Mouse (Mus musculus) midbrain, postnatal 0 days (tissue): ENCODE results near the gene Ldlrad3. TPM values are rescaled to one million over a fixed set of nuclear protein-coding genes. Genes with fewer than 3 reads are reported as not detected.

Experiments
- ATAC-seq: fragments of 200-750 bp; cut with Nextera tagmentation; 2 replicates; pipeline ENCODE4 v1.8.0; 2017; ENCODE audit warnings: moderate number of reproducible peaks, mild to moderate bottlenecking, moderate TSS enrichment, moderate library complexity; ENCODE audit not compliant: low FRiP score
- DNase-seq: peaks from one replicate; pipeline ENCODE4 v3.0.0-alpha.2; 2015; ENCODE audit warnings: low spot score
- H3K27ac ChIP-seq: fragments of 300-500 bp; sonication (generic); 2 replicates; pipeline ENCODE4 v1.5.1; 2014; ENCODE audit warnings: low read depth, mild to moderate bottlenecking, low read length, mixed read lengths
- H3K27me3 ChIP-seq: fragments of 300-500 bp; sonication (generic); 2 replicates; pipeline ENCODE4 v1.6.1; 2014; ENCODE audit warnings: low read length, control low read depth, mixed read lengths; ENCODE audit not compliant: insufficient read depth
- H3K36me3 ChIP-seq: fragments of 300-500 bp; sonication (generic); 2 replicates; pipeline ENCODE4 v1.6.1; 2014; ENCODE audit warnings: low read length, control low read depth, mixed read lengths; ENCODE audit not compliant: insufficient read depth
- H3K4me1 ChIP-seq: fragments of 300-500 bp; sonication (generic); 2 replicates; pipeline ENCODE4 v1.6.1; 2014; ENCODE audit warnings: mild to moderate bottlenecking, control low read depth, antibody characterized with exemption, low read length, mixed read lengths; ENCODE audit not compliant: insufficient read depth
- H3K4me2 ChIP-seq: fragments of 300-500 bp; sonication (generic); 2 replicates; pipeline ENCODE4 v1.6.1; 2014; ENCODE audit warnings: low read depth, mild to moderate bottlenecking, low read length, mixed read lengths; ENCODE audit not compliant: poor library complexity, severe bottlenecking
- H3K4me3 ChIP-seq: fragments of 300-500 bp; sonication (generic); 2 replicates; pipeline ENCODE4 v1.5.1; 2014; ENCODE audit warnings: low read depth, mild to moderate bottlenecking, low read length, moderate library complexity
- H3K9ac ChIP-seq: fragments of 300-500 bp; sonication (generic); replicated peaks from 2 replicates; pipeline ENCODE4 v1.6.1; 2014; ENCODE audit warnings: mild to moderate bottlenecking, low read length, moderate library complexity, mixed read lengths; ENCODE audit not compliant: poor library complexity, severe bottlenecking
- H3K9me3 ChIP-seq: fragments of 300-500 bp; sonication (generic); 2 replicates; pipeline ENCODE4 v1.6.1; 2016; ENCODE audit warnings: low read length, control low read depth
- CTCF ChIP-seq: IDR thresholded peaks from 2 replicates; pipeline ENCODE4 v1.5.1; 2016; ENCODE audit warnings: antibody characterized with exemption, mild to moderate bottlenecking
- WGBS: fragments of 180-500 bp; shearing (Covaris S2); extraction: QIAGEN DNeasy Blood & Tissue Kit; methylation state at CpG from one replicate; pipeline ENCODE4 v1.1.7; 2014; 5-methylcytosine and 5-hydroxymethylcytosine counted together
- polyA plus RNA-seq: library from polyadenylated mRNA; unstranded; fragments of >200 nt; fragmentation: Nextera tagmentation; extraction: Ambion mirVana; gene quantifications from 2 replicates; pipeline ENCODE4 v1.2.1, GENCODE M21; 2015
- total RNA-seq: library from RNA; depleted of rRNA; stranded (reverse); fragments of >200 nt; gene quantifications from 2 replicates; pipeline ENCODE4 v1.2.3, GENCODE M21; 2014

Ldlrad3 gene
- total and polyA plus RNA-seq, 2 experiments from 2014 or later: 18.4 to 25.0 TPM

GRCm38 (mm10) chr2:102153516-102153915 lies 32.7 kb downstream of the Ldlrad3 start:
- Histone ChIP-seq H3K4me1 (peaks cover 8% of the 10 kb centered on the region; the same call in 1 of the 2 replicates), H3K9me3 (no peaks in the 10 kb centered on the region), H3K36me3 (no peaks in the 10 kb centered on the region), H3K4me2 (no peak overlapping the region), H3K27ac (no peak overlapping the region), H3K4me3 (no peak overlapping the region), H3K27me3 (no peaks in the 10 kb centered on the region), H3K9ac (no peak overlapping the region)
- TF ChIP-seq CTCF: no peak
- DNase-seq: no peak
- no peak for ATAC-seq
- 93% methylated on average over 4 of the region's 4 CpGs for WGBS

- Histone ChIP-seq H3K27me3 (no peaks in the 10 kb centered on the region), H3K4me2 (no peak overlapping the region), H3K9me3 (no peaks in the 10 kb centered on the region), H3K4me3 (no peak overlapping the region), H3K27ac (no peak overlapping the region), H3K36me3 (no peaks in the 10 kb centered on the region), H3K4me1 (peaks cover 8% of the 10 kb centered on the region; the same call in 1 of the 2 replicates), H3K9ac (no peak overlapping the region)
- ATAC-seq (no peak), DNase-seq (no peak)
- no peak for TF ChIP-seq CTCF
- WGBS: 91% methylated on average over 5 of the region's 5 CpGs
Measured at GRCm38 (mm10) chr2:102152851-102153250, 33.3 kb downstream of the Ldlrad3 start.

GRCm38 (mm10) chr2:102149058-102149457 lies 37.1 kb downstream of the Ldlrad3 start:
- Histone ChIP-seq H3K4me3 (no peak overlapping the region), H3K36me3 (no peaks in the 10 kb centered on the region), H3K27ac (no peak overlapping the region), H3K4me2 (no peak overlapping the region), H3K9ac (no peak overlapping the region), H3K27me3 (no peaks in the 10 kb centered on the region), H3K4me1 (peaks cover 5% of the 10 kb centered on the region; the same call in 1 of the 2 replicates), H3K9me3 (no peaks in the 10 kb centered on the region)
- no peak for DNase-seq
- no peak for ATAC-seq
- TF ChIP-seq CTCF: no peak
- 93% methylated on average over 2 of the region's 2 CpGs for WGBS

GRCm38 (mm10) chr2:102148093-102148492 lies 38.1 kb downstream of the Ldlrad3 start:
- Histone ChIP-seq H3K27ac (no peak overlapping the region), H3K9me3 (no peaks in the 10 kb centered on the region), H3K27me3 (no peaks in the 10 kb centered on the region), H3K9ac (no peak overlapping the region), H3K4me3 (no peak overlapping the region), H3K4me2 (no peak overlapping the region), H3K4me1 (peaks cover 5% of the 10 kb centered on the region; the same call in 1 of the 2 replicates), H3K36me3 (no peaks in the 10 kb centered on the region)
- no peak for TF ChIP-seq CTCF
- no peak for DNase-seq
- WGBS: 61% methylated on average over 6 of the region's 6 CpGs
- ATAC-seq: no peak

GRCm38 (mm10) chr2:102147561-102147960 lies 38.6 kb downstream of the Ldlrad3 start:
- H3K27ac ChIP-seq: no peak overlapping the region
- H3K36me3 ChIP-seq: no peaks in the 10 kb centered on the region
- TF ChIP-seq CTCF: no peak
- DNase-seq: no peak
- ATAC-seq: no peak
- H3K9me3 ChIP-seq: no peaks in the 10 kb centered on the region
- H3K27me3 ChIP-seq: no peaks in the 10 kb centered on the region
- WGBS: 57% methylated on average over 4 of the region's 4 CpGs
- H3K4me2 ChIP-seq: no peak overlapping the region
- no peak overlapping the region for H3K9ac ChIP-seq
- H3K4me1 ChIP-seq: peaks cover 7% of the 10 kb centered on the region
- H3K4me3 ChIP-seq: no peak overlapping the region

GRCm38 (mm10) chr2:102146386-102146785 lies 39.8 kb downstream of the Ldlrad3 start:
- ATAC-seq (no peak), DNase-seq (no peak)
- Histone ChIP-seq H3K9me3 (no peaks in the 10 kb centered on the region), H3K36me3 (no peaks in the 10 kb centered on the region), H3K4me3 (no peak overlapping the region), H3K27me3 (no peaks in the 10 kb centered on the region), H3K27ac (no peak overlapping the region), H3K4me1 (peaks cover 10% of the 10 kb centered on the region), H3K4me2 (no peak overlapping the region), H3K9ac (no peak overlapping the region)
- no peak for TF ChIP-seq CTCF
- WGBS: 91% methylated on average over 8 of the region's 8 CpGs
